Comparison of ENCODE assay signal across 14 mouse cellular contexts in genomic region chr11:107092637-107093036, GRCm38 (mm10). TPM values are rescaled to one million over a fixed set of nuclear protein-coding genes. Genes with fewer than 3 reads are reported as not detected.
DNase-seq lines count a peak whose midpoint lies in the region.
"Had no signal": no experiment of that assay in that cellular context is flagged by ENCODE, and none has a peak within 500 bp of the region (broad histone marks: within the 10 kb centered on the region; RNA-seq: fewer than 3 reads in every experiment).

No protein-coding gene starts in this region.

- DNase-seq in spleen, adult 12 weeks (ENCODE audit: low spot score), result peak; percentile 14
- DNase-seq in spleen, postnatal 14 days (ENCODE audit: low spot score in 2 of 2), result no peak
- DNase-seq in R1 (ENCODE audit: low read depth, low spot score), result peak; percentile 65
- DNase-seq in liver, result peak; percentile 68
- DNase-seq in testis, postnatal 10 days (ENCODE audit: low spot score), result no peak
- DNase-seq in layer of hippocampus, postnatal 14 days (ENCODE audit: low spot score in 2 of 2), result no peak
- DNase-seq in kidney, adult 11 months, result no peak
- DNase-seq: adrenal gland, postnatal 25 days; cerebellum, adult 18-20 months; forebrain, postnatal 0 days; gastrocnemius, postnatal 10 days; heart, postnatal 36 days; kidney, postnatal 4 days; lung, postnatal 10 days had no signal

RNA-seq across cellular contexts. Expression of gene Bptf, which starts 39.3 kb away (rescaled TPM):
- 10 to 100 TPM; 62.7 to 68.0 TPM for total RNA-seq in layer of hippocampus, postnatal 14 days (2021)

Comparison
In these comparisons a context has a peak if more than half of its experiments do, and no peak if none do; other contexts are left out.
1. DNase-seq: peak in spleen, adult 12 weeks (single experiment), R1 (single experiment) and liver (single experiment); none in spleen, postnatal 14 days (0 of 2), testis, postnatal 10 days (single experiment), layer of hippocampus, postnatal 14 days (0 of 2) and kidney, adult 11 months (single experiment).